Mouse (Mus musculus) hindbrain, postnatal 0 days (tissue): ENCODE data around the gene Cog8. TPM values are rescaled to one million over a fixed set of nuclear protein-coding genes. Genes with fewer than 3 reads are reported as not detected.
"Not testable (repeated sequence)": the region's sequence is repeated elsewhere in the genome, so short reads cannot be mapped to it uniquely, and the experiment has no call there.

Experiments used
- ATAC-seq: fragments of 200-750 bp; cut with Nextera tagmentation; 2 replicates; pipeline ENCODE4 v1.8.0; 2017; ENCODE audit warnings: mild to moderate bottlenecking, moderate TSS enrichment, moderate library complexity
- DNase-seq: peaks from one replicate; pipeline ENCODE4 v3.0.0-alpha.2; 2015; ENCODE audit warnings: low spot score
- H3K27ac ChIP-seq: fragments of 300-500 bp; sonication (generic); 2 replicates; pipeline ENCODE4 v1.5.1; 2014; ENCODE audit warnings: mild to moderate bottlenecking
- H3K27me3 ChIP-seq: fragments of 300-500 bp; sonication (generic); 2 replicates; pipeline ENCODE4 v1.6.1; 2014; ENCODE audit warnings: low read length, mixed read lengths; ENCODE audit not compliant: insufficient read depth
- H3K36me3 ChIP-seq: fragments of 300-500 bp; sonication (generic); 2 replicates; pipeline ENCODE4 v1.6.1; 2014; ENCODE audit warnings: low read length, mixed read lengths; ENCODE audit not compliant: insufficient read depth
- H3K4me1 ChIP-seq: fragments of 300-500 bp; sonication (generic); 2 replicates; pipeline ENCODE4 v1.6.1; 2014; ENCODE audit warnings: antibody characterized with exemption, low read length, mixed read lengths; ENCODE audit not compliant: insufficient read depth
- H3K4me2 ChIP-seq: fragments of 300-500 bp; sonication (generic); 2 replicates; pipeline ENCODE4 v1.6.1; 2014; ENCODE audit warnings: low read depth, mild to moderate bottlenecking, low read length, moderate library complexity, mixed read lengths
- H3K4me3 ChIP-seq: fragments of 300-500 bp; sonication (generic); 2 replicates; pipeline ENCODE4 v1.5.1; 2014; ENCODE audit warnings: low read length
- H3K9ac ChIP-seq: fragments of 300-500 bp; sonication (generic); replicated peaks from 2 replicates; pipeline ENCODE4 v1.6.1; 2014; ENCODE audit warnings: mild to moderate bottlenecking, low read length, moderate library complexity, mixed read lengths
- H3K9me3 ChIP-seq: fragments of 300-500 bp; sonication (generic); 2 replicates; pipeline ENCODE4 v1.6.1; 2016; ENCODE audit warnings: low read length, mixed read lengths
- CTCF ChIP-seq: IDR thresholded peaks from 2 replicates; pipeline ENCODE4 v1.5.1; 2016; ENCODE audit warnings: antibody characterized with exemption, control low read depth, low read depth
- WGBS: fragments of 180-500 bp; shearing (Covaris S2); extraction: QIAGEN DNeasy Blood & Tissue Kit; methylation state at CpG from one replicate; pipeline ENCODE4 v1.1.7; 2014; 5-methylcytosine and 5-hydroxymethylcytosine counted together
- polyA plus RNA-seq: library from polyadenylated mRNA; unstranded; fragments of >200 nt; fragmentation: Nextera tagmentation; extraction: Ambion mirVana; gene quantifications from 2 replicates; pipeline ENCODE4 v1.2.1, GENCODE M21; 2015
- total RNA-seq: library from RNA; depleted of rRNA; stranded (reverse); fragments of >200 nt; gene quantifications from 2 replicates; pipeline ENCODE4 v1.2.3, GENCODE M21; 2014

Gene Cog8
- total and polyA plus RNA-seq, 2 experiments from 2014 or later = 33.0 to 48.8 TPM

GRCm38 (mm10) chr8:107046976-107047375 is 9.5 kb downstream of the Cog8 start:
- Histone ChIP-seq H3K4me3 (no peak overlapping the region), H3K4me2 (peak overlapping the region; percentile 96; the same call in 1 of the 2 replicates), H3K27me3 (no peaks in the 10 kb centered on the region), H3K27ac (no peak overlapping the region), H3K9ac (no peak overlapping the region), H3K4me1 (no peaks in the 10 kb centered on the region; the same call in 1 of the 2 replicates), H3K36me3 (peaks cover 53% of the 10 kb centered on the region), H3K9me3 (no peaks in the 10 kb centered on the region)
- no peak for ATAC-seq
- no peak for DNase-seq
- 85% methylated on average over 5 of the region's 5 CpGs for WGBS
- no peak for TF ChIP-seq CTCF

GRCm38 (mm10) chr8:107045478-107045877 is 11.0 kb downstream of the Cog8 start:
- no peaks in the 10 kb centered on the region for H3K9me3 ChIP-seq
- no peak overlapping the region for H3K4me3 ChIP-seq
- WGBS = 95% methylated on average over 6 of the region's 6 CpGs
- no peaks in the 10 kb centered on the region for H3K27me3 ChIP-seq
- DNase-seq = no peak
- no peak overlapping the region for H3K4me2 ChIP-seq
- TF ChIP-seq CTCF = no peak
- H3K4me1 ChIP-seq = no peaks in the 10 kb centered on the region; the same call in 1 of the 2 replicates
- no peak for ATAC-seq
- H3K27ac ChIP-seq = no peak overlapping the region
- no peak overlapping the region for H3K9ac ChIP-seq
- H3K36me3 ChIP-seq = peaks cover 64% of the 10 kb centered on the region

GRCm38 (mm10) chr8:107040632-107041031 is 15.9 kb downstream of the Cog8 start:
- Histone ChIP-seq H3K27ac (no peak overlapping the region), H3K4me2 (no peak overlapping the region), H3K9me3 (no peaks in the 10 kb centered on the region), H3K4me1 (no peaks in the 10 kb centered on the region), H3K36me3 (peaks cover 73% of the 10 kb centered on the region), H3K4me3 (no peak overlapping the region), H3K9ac (no peak overlapping the region), H3K27me3 (no peaks in the 10 kb centered on the region)
- ATAC-seq = no peak
- TF ChIP-seq CTCF = no peak
- 83% methylated on average over 7 of the region's 7 CpGs for WGBS
- DNase-seq = no peak

- DNase-seq = no peak
- H3K27ac ChIP-seq = no peak overlapping the region
- WGBS = 84% methylated on average over 8 of the region's 8 CpGs
- peaks cover 33% of the 10 kb centered on the region for H3K36me3 ChIP-seq
- H3K27me3 ChIP-seq = no peaks in the 10 kb centered on the region
- H3K4me3 ChIP-seq = no peak overlapping the region
- H3K9ac ChIP-seq = no peak overlapping the region
- no peak overlapping the region for H3K4me2 ChIP-seq
- no peak for TF ChIP-seq CTCF
- no peaks in the 10 kb centered on the region for H3K9me3 ChIP-seq
- H3K4me1 ChIP-seq = peaks cover 11% of the 10 kb centered on the region; the same call in 1 of the 2 replicates
- ATAC-seq = no peak
Measured at GRCm38 (mm10) chr8:107036626-107037025, 19.9 kb downstream of the Cog8 start.

- no peak overlapping the region for H3K4me3 ChIP-seq
- TF ChIP-seq CTCF = no peak
- no peak for ATAC-seq
- no peak overlapping the region for H3K27ac ChIP-seq
- no peaks in the 10 kb centered on the region for H3K27me3 ChIP-seq
- H3K9me3 ChIP-seq = no peaks in the 10 kb centered on the region
- no peak overlapping the region for H3K9ac ChIP-seq
- 85% methylated on average over 3 of the region's 3 CpGs for WGBS
- no peak overlapping the region for H3K4me2 ChIP-seq
- DNase-seq = no peak
- peaks cover 11% of the 10 kb centered on the region; the same call in 1 of the 2 replicates for H3K4me1 ChIP-seq
- H3K36me3 ChIP-seq = peaks cover 23% of the 10 kb centered on the region
Measured at GRCm38 (mm10) chr8:107035641-107036040, 20.8 kb downstream of the Cog8 start.

GRCm38 (mm10) chr8:107033609-107034008 is 22.9 kb downstream of the Cog8 start:
- H3K27me3 ChIP-seq, H3K9ac ChIP-seq, H3K4me2 ChIP-seq, H3K9me3 ChIP-seq, H3K36me3 ChIP-seq, ATAC-seq, DNase-seq, H3K4me3 ChIP-seq, H3K27ac ChIP-seq: not testable (repeated sequence)
- peaks cover 11% of the 10 kb centered on the region; the same call in 1 of the 2 replicates for H3K4me1 ChIP-seq
- WGBS = 95% methylated on average over 2 of the region's 2 CpGs

- ATAC-seq = no peak
- WGBS = 0% methylated on average over 38 of the region's 40 CpGs
- no peak for TF ChIP-seq CTCF
Measured at GRCm38 (mm10) chr8:107031577-107032090, 24.9 kb downstream of the Cog8 start.

More at GRCm38 (mm10) chr8:107031577-107032090, 24.9 kb downstream of the Cog8 start:
- H3K4me2 ChIP-seq = peak overlapping the region; percentile 89
- H3K36me3 ChIP-seq = no peaks in the 10 kb centered on the region
- H3K27me3 ChIP-seq = no peaks in the 10 kb centered on the region
- H3K9ac ChIP-seq = peak overlapping the region; percentile 96
- H3K27ac ChIP-seq = peak overlapping the region; percentile 84
- DNase-seq = peak; percentile 18
- peak overlapping the region; percentile 99 for H3K4me3 ChIP-seq
- peaks cover 11% of the 10 kb centered on the region; the same call in 1 of the 2 replicates for H3K4me1 ChIP-seq
- H3K9me3 ChIP-seq = no peaks in the 10 kb centered on the region
